Mouse (Mus musculus) bone marrow macrophage, adult 2 months (primary cell): Measurements from ENCODE around the gene Arhgap1. TPM values are rescaled to one million over a fixed set of nuclear protein-coding genes. Genes with fewer than 3 reads are reported as not detected.
"Not testable (repeated sequence)": the region's sequence is repeated elsewhere in the genome, so short reads cannot be mapped to it uniquely, and the experiment has no call there.

Source experiments
- H3K27ac ChIP-seq: 2 replicates; pipeline ENCODE4 v1.5.1; 2012; ENCODE audit warnings: low read depth, low read length; ENCODE audit not compliant: insufficient read depth
- H3K4me1 ChIP-seq: 2 replicates; pipeline ENCODE4 v1.6.1; 2012; ENCODE audit warnings: low read length; ENCODE audit not compliant: control insufficient read depth, insufficient read depth
- H3K4me3 ChIP-seq: 2 replicates; pipeline ENCODE4 v1.5.1; 2012; ENCODE audit warnings: mild to moderate bottlenecking, low read length, moderate library complexity; ENCODE audit not compliant: insufficient read depth
- CTCF ChIP-seq: IDR thresholded peaks from 2 replicates; pipeline ENCODE4 v1.5.1; 2012; ENCODE audit warnings: low read depth, mild to moderate bottlenecking, low read length, moderate library complexity
- POLR2A ChIP-seq: IDR thresholded peaks from 2 replicates; pipeline ENCODE4 v1.6.1; 2012; ENCODE audit warnings: mild to moderate bottlenecking, low read depth, low read length, borderline replicate concordance
- polyA plus RNA-seq: library from polyadenylated mRNA; stranded (reverse); fragments of >200 nt; gene quantifications from 2 replicates; pipeline ENCODE4 v1.2.4, GENCODE M21; 2012; ENCODE audit not compliant: missing spikeins, insufficient read depth, insufficient read length

The Arhgap1 gene
- 66.6 and 88.4 TPM in 2 replicates for polyA plus RNA-seq

GRCm38 (mm10) chr2:91649553-91650359 is at the start of gene Arhgap1, which contains the start of gene Zfp408:
Gene Arhgap1, plus strand, starts transcription at chr2:91649860.
Gene Zfp408, minus strand, starts transcription at chr2:91649791.
- TF ChIP-seq POLR2A (no peak), CTCF (no peak)
- Histone ChIP-seq H3K4me3 (peak within 1 kb of the TSS; percentile 96), H3K4me1 (peaks cover 4% of the 10 kb centered on the region; the same call in 1 of the 2 replicates)

GRCm38 (mm10) chr2:91600475-91600874 is 49.2 kb upstream of the Arhgap1 start:
- TF ChIP-seq POLR2A = no peak
- no peak for TF ChIP-seq CTCF
- Histone ChIP-seq H3K4me1 (no peaks in the 10 kb centered on the region), H3K27ac (no peak overlapping the region), H3K4me3 (no peak overlapping the region)

More at GRCm38 (mm10) chr2:91649553-91650359, at the start of gene Arhgap1, which contains the start of gene Zfp408:
- peak within 1 kb of the TSS; percentile 92 for H3K27ac ChIP-seq

GRCm38 (mm10) chr2:91602389-91602788 is 47.3 kb upstream of the Arhgap1 start:
- Histone ChIP-seq H3K27ac (no peak overlapping the region), H3K4me1 (no peaks in the 10 kb centered on the region), H3K4me3 (no peak overlapping the region)
- TF ChIP-seq CTCF = no peak
- no peak for TF ChIP-seq POLR2A

- H3K4me1 ChIP-seq, H3K27ac ChIP-seq, H3K4me3 ChIP-seq: not testable (repeated sequence)
Measured at GRCm38 (mm10) chr2:91609370-91609769, 40.3 kb upstream of the Arhgap1 start.

GRCm38 (mm10) chr2:91622356-91622755 is 27.3 kb upstream of the Arhgap1 start:
- no peaks in the 10 kb centered on the region for H3K4me1 ChIP-seq
- H3K27ac ChIP-seq = no peak overlapping the region
- TF ChIP-seq POLR2A (no peak), CTCF (no peak)
- H3K4me3 ChIP-seq = no peak overlapping the region

- H3K4me3 ChIP-seq, H3K4me1 ChIP-seq, H3K27ac ChIP-seq: not testable (repeated sequence)
Measured at GRCm38 (mm10) chr2:91623366-91623765, 26.3 kb upstream of the Arhgap1 start.

- no peaks in the 10 kb centered on the region for H3K4me1 ChIP-seq
- H3K27ac ChIP-seq = no peak overlapping the region
- no peak for TF ChIP-seq POLR2A
- TF ChIP-seq CTCF = no peak
- H3K4me3 ChIP-seq = no peak overlapping the region
Measured at GRCm38 (mm10) chr2:91627486-91627885, 22.2 kb upstream of the Arhgap1 start.

- Histone ChIP-seq H3K4me1 (no peaks in the 10 kb centered on the region), H3K27ac (no peak overlapping the region), H3K4me3 (no peak overlapping the region)
- TF ChIP-seq POLR2A = no peak
- TF ChIP-seq CTCF = no peak
Measured at GRCm38 (mm10) chr2:91628171-91628570, 21.5 kb upstream of the Arhgap1 start.

GRCm38 (mm10) chr2:91629682-91630081 is 20.0 kb upstream of the Arhgap1 start:
- Histone ChIP-seq H3K4me1 (no peaks in the 10 kb centered on the region), H3K4me3 (no peak overlapping the region), H3K27ac (no peak overlapping the region)
- TF ChIP-seq CTCF = no peak
- TF ChIP-seq POLR2A = no peak

- no peak overlapping the region for H3K27ac ChIP-seq
- H3K4me3 ChIP-seq = no peak overlapping the region
- H3K4me1 ChIP-seq = 0 out of 2 replicates have a peak, but pooled peaks cover 2% of the 10 kb centered on the region
- no peak for TF ChIP-seq CTCF
Measured at GRCm38 (mm10) chr2:91630384-91630783, 19.3 kb upstream of the Arhgap1 start.
